Mouse (Mus musculus): ENCODE measurements around the gene Stim1.

Stim1 gene

GRCm38 (mm10) chr7:102267601-102268394 lies at the start of gene Stim1:
Gene Stim1 (plus strand): TSS chr7:102267806.
- in situ Hi-C loops (cut with MboI, MseI): loop anchor here (5.0 kb wide), 2 partner anchors 80 to 155 kb away; no protein-coding TSS in a partner anchor

DNA sequence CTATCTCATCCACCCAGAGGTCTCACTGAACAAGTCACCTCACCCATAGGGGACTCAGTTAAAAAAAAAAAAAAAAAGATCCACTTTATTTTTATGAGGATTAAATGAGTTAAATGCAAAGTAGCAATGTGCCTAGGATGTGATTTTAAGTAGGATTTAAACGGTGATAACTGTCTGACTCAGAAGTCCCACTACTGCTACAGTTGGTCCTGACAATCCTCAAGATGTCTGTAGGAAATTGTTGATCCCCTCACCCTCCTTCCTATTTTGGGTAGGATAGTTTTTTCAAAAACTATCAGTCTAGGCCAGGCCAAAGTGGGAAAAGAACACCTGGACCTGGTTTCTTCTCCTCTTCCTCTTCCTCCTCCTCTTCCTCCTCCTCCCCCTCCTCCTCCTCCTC lies 45.7 kb upstream of the Stim1 start:
- in situ Hi-C loops (cut with MboI, MseI): no loop called here

- in situ Hi-C loops (cut with MboI, MseI): no loop called here
Measured at GRCm38 (mm10) chr7:102222336-102222735, 45.3 kb upstream of the Stim1 start.

DNA sequence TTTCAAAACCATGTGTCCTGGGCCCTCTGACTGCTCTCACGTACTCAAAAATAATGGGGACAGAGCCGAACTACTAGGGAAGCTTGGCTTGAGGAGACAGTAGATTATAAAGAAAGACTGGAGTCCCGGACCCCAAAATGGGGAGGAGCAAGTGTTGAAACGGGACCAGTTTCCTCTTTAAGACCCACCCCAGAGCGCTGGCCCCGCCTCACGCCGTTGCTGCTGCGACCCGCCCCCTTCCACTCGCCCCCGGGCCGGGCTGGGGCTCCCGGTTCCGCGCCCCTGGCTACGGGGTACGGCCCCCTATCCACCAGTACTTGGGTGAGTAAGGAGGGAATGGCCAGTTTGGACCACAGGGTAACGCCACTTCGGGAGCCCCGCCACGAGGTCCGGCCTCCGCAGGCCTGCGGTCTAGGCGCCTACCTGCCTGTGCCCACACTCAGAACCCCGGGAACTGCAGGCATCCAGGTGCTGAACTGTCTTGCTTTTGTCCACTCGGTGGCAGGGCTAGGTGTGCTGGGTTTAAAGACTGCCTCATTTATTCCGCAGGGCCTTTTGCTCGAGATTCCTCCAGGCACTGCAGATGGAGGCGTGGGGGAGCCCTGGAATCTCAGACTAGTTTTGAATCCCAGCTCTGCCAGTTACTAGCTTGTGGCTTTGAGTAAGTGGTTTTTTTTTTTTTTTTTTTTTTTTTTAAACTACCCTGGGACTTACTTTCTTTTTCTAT lies 44.6 kb upstream of the Stim1 start:
- in situ Hi-C loops (cut with MboI, MseI): no loop called here

DNA sequence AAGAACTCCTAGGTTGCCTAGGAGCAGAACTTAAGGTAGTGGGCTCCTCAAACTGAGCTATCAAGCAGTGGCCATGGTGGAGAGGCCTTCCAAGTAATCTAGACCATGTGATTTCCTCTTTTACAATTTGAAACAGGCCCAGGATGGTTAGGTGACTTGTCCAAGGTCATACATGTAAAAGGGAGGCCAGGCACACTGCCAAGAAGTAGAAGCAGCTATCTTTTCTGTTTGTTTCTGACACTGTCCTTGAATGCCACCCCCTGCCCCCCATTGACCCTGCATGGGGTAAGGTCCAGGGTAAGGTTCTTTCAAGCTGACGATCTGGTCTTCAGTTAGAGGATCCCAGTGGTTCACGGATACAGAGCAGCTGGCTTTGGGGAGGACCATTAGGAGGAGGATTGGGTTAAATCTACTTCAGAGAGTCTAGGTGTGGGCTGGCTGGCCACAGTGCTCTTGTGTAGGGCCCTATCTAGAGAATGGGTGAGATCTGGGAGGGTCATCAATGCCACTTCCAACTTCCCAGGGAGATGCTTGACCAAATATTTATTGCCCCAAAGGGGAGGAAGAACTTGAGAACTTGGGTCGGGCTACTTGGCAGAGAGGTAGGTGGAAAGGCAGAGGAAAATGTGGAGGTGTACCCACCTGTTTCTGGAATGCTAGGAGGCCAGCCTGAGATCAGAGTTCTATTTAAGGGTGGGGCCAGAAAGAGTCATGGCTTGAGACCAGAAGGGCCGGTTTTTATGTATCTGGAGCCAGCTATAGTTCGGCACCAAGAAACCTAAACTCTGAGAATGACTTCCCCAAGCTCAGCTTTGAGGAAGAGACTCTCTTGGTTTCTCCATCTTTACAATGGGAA lies 43.5 kb upstream of the Stim1 start:
- in situ Hi-C loops (cut with MboI, MseI): no loop called here

DNA sequence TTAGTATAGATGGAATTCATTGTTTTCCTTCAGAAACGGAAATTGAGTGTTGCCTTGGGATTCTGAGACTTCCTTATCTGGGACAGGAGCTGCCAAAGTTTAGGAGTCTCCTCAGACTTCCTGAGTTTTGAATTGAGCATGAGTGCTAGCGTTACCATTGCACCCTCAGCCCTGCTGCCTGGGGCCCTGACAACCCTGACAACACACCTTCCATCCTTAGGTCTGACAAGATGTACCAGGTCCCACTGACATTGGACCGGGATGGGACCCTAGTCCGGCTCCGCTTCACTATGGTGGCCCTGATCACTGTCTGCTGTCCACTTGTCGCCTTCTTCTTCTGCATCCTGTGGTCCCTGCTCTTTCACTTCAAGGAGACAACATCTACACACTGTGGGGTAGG lies 41.6 kb upstream of the Stim1 start:
- in situ Hi-C loops (cut with MboI, MseI): no loop called here

DNA sequence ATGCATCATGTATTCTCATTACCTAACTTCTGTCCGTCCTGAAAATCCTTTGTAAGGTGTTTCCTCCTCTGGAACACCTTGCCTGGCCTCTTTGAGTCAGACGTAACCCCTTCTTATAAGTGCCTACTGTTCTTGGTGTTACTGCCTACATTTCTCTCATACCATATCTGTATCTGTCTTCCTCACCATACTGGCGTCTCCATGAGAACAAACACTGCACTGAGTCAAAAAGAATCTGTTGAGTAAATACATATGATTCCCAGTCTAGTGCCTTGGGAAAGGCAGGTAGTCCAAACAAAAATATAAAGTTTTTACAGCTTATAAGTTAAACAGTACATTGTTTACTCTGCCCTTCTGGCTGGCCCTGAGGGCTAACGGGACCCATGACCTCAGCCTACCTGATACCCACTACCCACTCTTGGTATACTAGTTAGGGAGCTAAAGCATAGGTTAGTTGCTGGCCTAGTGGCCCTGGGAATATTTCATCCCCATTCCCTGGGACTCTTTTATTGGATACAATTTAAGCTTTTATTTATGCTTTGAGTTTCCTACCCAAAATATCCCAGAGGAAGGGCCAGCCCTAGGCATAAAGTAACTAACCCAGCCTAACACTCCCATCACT lies 39.4 kb upstream of the Stim1 start:
- in situ Hi-C loops (cut with MboI, MseI): no loop called here

- in situ Hi-C loops (cut with MboI, MseI): no loop called here
Measured at GRCm38 (mm10) chr7:102229814-102230213, 37.8 kb upstream of the Stim1 start.

DNA sequence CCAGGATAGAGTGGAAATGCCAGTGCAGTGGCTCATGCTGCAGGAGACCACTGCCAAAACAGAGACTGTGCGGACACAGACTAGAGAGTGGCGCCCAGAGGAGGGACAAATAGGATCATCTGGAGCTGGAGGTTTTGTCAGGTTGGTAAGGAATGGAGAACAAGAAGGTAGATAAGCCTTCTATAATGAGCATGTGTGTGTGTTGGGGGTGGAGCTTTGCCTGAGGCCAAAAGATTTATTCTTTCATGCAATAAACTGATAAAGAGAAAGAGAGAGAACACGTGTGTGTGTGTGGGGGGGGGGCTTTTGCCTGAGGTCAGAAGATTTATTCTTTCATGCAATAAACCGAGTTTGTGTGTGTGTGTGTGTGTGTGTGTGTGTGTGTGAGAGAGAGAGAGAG lies 34.5 kb upstream of the Stim1 start:
- in situ Hi-C loops (cut with MboI, MseI): no loop called here

DNA sequence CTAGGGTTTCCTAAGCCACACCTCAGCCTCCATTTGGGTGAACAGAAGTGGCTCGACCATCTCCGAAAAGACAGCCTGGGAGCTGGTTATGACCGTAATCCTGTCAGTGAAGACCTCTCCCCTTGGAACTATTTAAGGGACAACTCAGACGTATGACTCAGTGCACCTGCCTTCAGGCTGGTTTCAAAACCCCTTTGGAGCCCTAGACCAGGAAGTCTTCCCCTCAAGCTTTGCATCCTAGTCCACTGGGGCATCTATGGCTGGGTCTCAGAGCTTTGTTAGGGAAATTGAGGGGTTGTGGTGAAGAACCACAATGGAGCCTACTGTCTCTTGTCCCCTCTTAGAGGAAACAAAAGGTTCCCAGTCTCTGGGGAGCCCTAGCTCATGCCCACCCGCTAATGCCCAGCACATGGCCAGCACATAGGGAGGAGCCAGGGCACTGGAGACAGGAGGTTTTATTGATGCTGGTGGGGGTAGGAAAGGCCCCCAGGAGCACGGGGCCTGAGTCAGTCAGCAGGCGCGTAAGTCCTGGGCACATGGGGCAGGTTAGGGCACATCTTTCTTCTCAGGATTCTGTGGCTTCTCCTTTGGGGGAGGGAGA lies 28.8 kb upstream of the Stim1 start:
- in situ Hi-C loops (cut with MboI, MseI): no loop called here

- in situ Hi-C loops (cut with MboI, MseI): no loop called here
Measured at GRCm38 (mm10) chr7:102239591-102239990, 28.0 kb upstream of the Stim1 start.

DNA sequence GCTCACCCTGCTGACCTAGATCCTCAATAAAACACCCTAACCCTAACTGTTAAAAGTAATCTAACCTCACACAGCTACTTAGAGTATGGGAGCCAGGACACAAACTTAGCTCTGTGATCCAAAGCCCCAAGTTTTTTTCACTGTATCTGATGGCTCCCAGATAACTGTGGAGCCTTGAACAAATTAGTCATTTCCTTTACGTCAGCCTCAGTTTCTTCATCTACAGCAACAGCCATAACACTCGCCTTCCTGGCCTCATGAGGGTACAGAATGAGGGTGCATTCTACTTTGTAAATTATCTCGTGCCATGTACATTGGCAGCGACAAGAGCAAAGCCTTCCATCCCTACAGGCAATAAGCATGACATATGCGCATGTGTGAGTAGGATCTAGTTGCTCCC lies 25.2 kb upstream of the Stim1 start:
- in situ Hi-C loops (cut with MboI, MseI): no loop called here

DNA sequence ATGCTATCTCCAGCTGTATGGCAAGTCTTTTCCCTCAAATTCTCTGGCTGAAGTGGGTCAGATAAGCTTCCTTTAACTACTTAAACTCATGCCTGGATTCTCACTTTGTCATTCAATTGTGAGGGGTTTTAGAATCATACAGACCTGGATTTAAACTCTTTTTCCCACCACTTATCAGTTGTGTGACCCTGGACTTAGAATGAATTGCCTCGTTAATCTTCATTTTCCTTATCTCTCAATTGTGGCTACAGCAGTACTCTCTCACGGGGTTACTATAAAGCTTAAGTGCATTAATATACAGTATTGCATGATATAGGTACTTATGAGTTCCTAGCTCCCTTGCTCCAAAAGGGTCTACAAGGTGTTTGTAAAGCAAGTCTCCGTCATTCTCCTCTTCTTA lies 24.7 kb upstream of the Stim1 start:
- in situ Hi-C loops (cut with MboI, MseI): no loop called here

GRCm38 (mm10) chr7:102243870-102244269 lies 23.7 kb upstream of the Stim1 start:
- in situ Hi-C loops (cut with MboI, MseI): no loop called here

- in situ Hi-C loops (cut with MboI, MseI): loop anchor here in 1 of 2 experiments (5.0 kb wide), 1 partner anchor 38 kb away; no protein-coding TSS in a partner anchor
Measured at GRCm38 (mm10) chr7:102244782-102245535, 22.6 kb upstream of the Stim1 start.

- in situ Hi-C loops (cut with MboI, MseI): loop anchor here in 1 of 2 experiments (5.0 kb wide), 1 partner anchor 38 kb away; no protein-coding TSS in a partner anchor
Measured at GRCm38 (mm10) chr7:102245775-102246174, 21.8 kb upstream of the Stim1 start.

DNA sequence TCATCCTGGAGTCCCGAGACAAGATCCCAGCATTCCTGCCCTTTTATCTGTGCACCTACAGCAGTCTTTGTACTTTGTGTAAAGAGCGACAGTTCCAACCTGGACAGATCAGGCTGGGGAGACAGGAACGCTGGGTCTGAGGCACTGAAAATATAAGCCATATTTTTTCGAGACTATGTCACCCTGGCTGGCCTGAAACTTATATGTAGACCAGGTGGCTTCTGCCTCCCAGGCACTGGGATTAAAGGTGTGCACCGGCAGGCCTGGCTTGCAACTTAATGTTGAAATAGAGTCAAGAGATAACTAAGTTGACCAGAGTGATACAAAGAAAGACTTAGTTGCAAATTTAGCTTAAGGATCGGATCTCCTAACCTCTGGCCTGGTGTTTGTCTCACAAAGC lies 21.3 kb upstream of the Stim1 start:
- in situ Hi-C loops (cut with MboI, MseI): loop anchor here in 1 of 2 experiments (5.0 kb wide), 1 partner anchor 39 kb away; no protein-coding TSS in a partner anchor

- in situ Hi-C loops (cut with MboI, MseI): loop anchor here in 1 of 2 experiments (5.0 kb wide), 1 partner anchor 40 kb away; no protein-coding TSS in a partner anchor
Measured at GRCm38 (mm10) chr7:102246956-102247797, 20.4 kb upstream of the Stim1 start.

Data from T-helper 17 cell (primary cell).